ENCODE assay signal across 22 mouse cellular contexts in genomic region chrX:129833887-129834286, GRCm38 (mm10).
DNase-seq lines count a peak whose midpoint lies in the region; ATAC-seq and TF ChIP-seq lines count a peak whose summit lies in the region.
"Had no signal": no experiment of that assay in that cellular context is flagged by ENCODE, and none has a peak within 500 bp of the region (broad histone marks: within the 10 kb centered on the region; RNA-seq: fewer than 3 reads in every experiment).

No protein-coding gene starts in this region.

- peak; percentile 58; the same call in 1 of the 2 replicates for ATAC-seq in intestine, embryonic 15.5 days
- no peak for ATAC-seq in intestine, postnatal 0 days
- no peak for ATAC-seq in kidney, embryonic 14.5 days (ENCODE audit: low FRiP score, low TSS enrichment)
- ATAC-seq in liver, postnatal 0 days, result no peak
- peak; percentile 76; the same call in 1 of the 2 replicates for ATAC-seq in intestine, embryonic 16.5 days
- no peak for ATAC-seq in hindbrain, embryonic 11.5 days (ENCODE audit: low FRiP score)
- ATAC-seq: activated CD4-positive, CD25-positive, alpha-beta regulatory T cell, adult 4 months; CD4-positive, CD25-positive, alpha-beta regulatory T cell, adult 4 months; Patski had no signal

- H3K4me3 ChIP-seq in intestine, embryonic 15.5 days (replicated peaks), result no peak overlapping the region
- H3K4me3 ChIP-seq in intestine, postnatal 0 days (ENCODE audit: low read depth, low read length), result no peak overlapping the region
- H3K4me3 ChIP-seq in kidney, embryonic 14.5 days (ENCODE audit: low read length), result no peak overlapping the region
- no peak overlapping the region for H3K4me3 ChIP-seq in liver, adult 2 months (ENCODE audit: insufficient read depth, low read depth, low read length)
- no peak overlapping the region for H3K4me3 ChIP-seq in liver, postnatal 0 days (ENCODE audit: low read depth, low read length)
- no peak overlapping the region for H3K4me3 ChIP-seq in intestine, embryonic 16.5 days (ENCODE audit: low read length)
- no peak overlapping the region for H3K4me3 ChIP-seq in hindbrain, embryonic 11.5 days (ENCODE audit: low read depth, low read length)

- H3K79me2 ChIP-seq in liver, adult 2 months (ENCODE audit: control insufficient read depth, insufficient read depth, low read length), result no peaks in the 10 kb centered on the region

- H3K27ac ChIP-seq in intestine, embryonic 15.5 days, result no peak overlapping the region
- no peak overlapping the region for H3K27ac ChIP-seq in intestine, postnatal 0 days (ENCODE audit: low read depth, low read length)
- H3K27ac ChIP-seq in kidney, embryonic 14.5 days (ENCODE audit: low read depth, low read length), result no peak overlapping the region
- no peak overlapping the region for H3K27ac ChIP-seq in liver, adult 2 months (replicated peaks; ENCODE audit: insufficient read depth, low read depth, low read length)
- H3K27ac ChIP-seq in liver, postnatal 0 days (ENCODE audit: low read depth), result no peak overlapping the region
- no peak overlapping the region for H3K27ac ChIP-seq in intestine, embryonic 16.5 days (ENCODE audit: low read length)
- no peak overlapping the region for H3K27ac ChIP-seq in hindbrain, embryonic 11.5 days (ENCODE audit: low read depth, low read length)

- no peak for TF ChIP-seq POLR2A in liver, adult 2 months (IDR thresholded peaks at IDR 0.05; ENCODE audit: extremely low read depth, insufficient read depth, low read length)

- DNase-seq in kidney, adult 9 months, result peak; percentile 1
- DNase-seq in liver, adult 2 months (ENCODE audit: extremely low read depth, low read depth, low spot score), result peak; percentile 27
- no peak for DNase-seq in liver, postnatal 0 days
- DNase-seq in hindbrain, embryonic 11.5 days (ENCODE audit: low spot score), result no peak
- DNase-seq: adrenal gland, adult 2 months; adrenal gland, adult 8-10 months; adrenal gland, postnatal 10 days; adrenal gland, postnatal 14 days; adrenal gland, postnatal 25 days; adrenal gland, postnatal 36 days; B cell, adult 2 months; cerebellum, adult 11 months; cerebellum, adult 11-12 months had no signal

- no peaks in the 10 kb centered on the region for H3K27me3 ChIP-seq in intestine, embryonic 15.5 days (replicated peaks)
- H3K27me3 ChIP-seq in intestine, postnatal 0 days (replicated peaks; ENCODE audit: control insufficient read depth, insufficient read depth, low read length), result no peaks in the 10 kb centered on the region
- no peaks in the 10 kb centered on the region for H3K27me3 ChIP-seq in kidney, embryonic 14.5 days (ENCODE audit: control insufficient read depth, insufficient read depth, low read length)
- H3K27me3 ChIP-seq in liver, adult 2 months (ENCODE audit: control insufficient read depth, insufficient read depth, low read length), result no peaks in the 10 kb centered on the region
- no peaks in the 10 kb centered on the region for H3K27me3 ChIP-seq in liver, postnatal 0 days (ENCODE audit: insufficient read depth, low read length)
- no peaks in the 10 kb centered on the region for H3K27me3 ChIP-seq in intestine, embryonic 16.5 days (replicated peaks; ENCODE audit: control insufficient read depth, insufficient read depth, low read length)
- H3K27me3 ChIP-seq in hindbrain, embryonic 11.5 days (ENCODE audit: control insufficient read depth, insufficient read depth, low read length), result no peaks in the 10 kb centered on the region
- H3K27me3 ChIP-seq: CH12.LX had no signal

- no peak overlapping the region for H3K9ac ChIP-seq in intestine, embryonic 15.5 days
- no peak overlapping the region for H3K9ac ChIP-seq in intestine, postnatal 0 days (ENCODE audit: low read depth, low read length)
- H3K9ac ChIP-seq in kidney, embryonic 14.5 days (ENCODE audit: low read depth, low read length), result no peak overlapping the region
- no peak overlapping the region for H3K9ac ChIP-seq in liver, adult 2 months (ENCODE audit: low read depth, low read length)
- no peak overlapping the region for H3K9ac ChIP-seq in liver, postnatal 0 days (replicated peaks)
- H3K9ac ChIP-seq in intestine, embryonic 16.5 days (ENCODE audit: low read depth, low read length), result no peak overlapping the region
- no peak overlapping the region for H3K9ac ChIP-seq in hindbrain, embryonic 11.5 days (ENCODE audit: low read depth, low read length)

- H3K4me2 ChIP-seq in intestine, embryonic 15.5 days (replicated peaks), result no peak overlapping the region
- no peak overlapping the region for H3K4me2 ChIP-seq in intestine, postnatal 0 days (replicated peaks; ENCODE audit: low read depth)
- H3K4me2 ChIP-seq in kidney, embryonic 14.5 days (replicated peaks; ENCODE audit: low read depth, low read length), result no peak overlapping the region
- H3K4me2 ChIP-seq in liver, postnatal 0 days (ENCODE audit: low read depth, low read length), result no peak overlapping the region
- no peak overlapping the region for H3K4me2 ChIP-seq in intestine, embryonic 16.5 days (ENCODE audit: low read depth, low read length)
- H3K4me2 ChIP-seq in hindbrain, embryonic 11.5 days (replicated peaks; ENCODE audit: low read depth, low read length), result no peak overlapping the region

- TF ChIP-seq EP300 in liver, postnatal 0 days (IDR thresholded peaks at IDR 0.05; ENCODE audit: low read depth), result no peak

- no peaks in the 10 kb centered on the region for H3K4me1 ChIP-seq in intestine, embryonic 15.5 days (replicated peaks)
- no peaks in the 10 kb centered on the region for H3K4me1 ChIP-seq in intestine, postnatal 0 days (replicated peaks; ENCODE audit: control insufficient read depth, insufficient read depth, low read length)
- H3K4me1 ChIP-seq in kidney, embryonic 14.5 days (ENCODE audit: control insufficient read depth, insufficient read depth, low read length), result no peaks in the 10 kb centered on the region
- no peaks in the 10 kb centered on the region for H3K4me1 ChIP-seq in liver, adult 2 months (ENCODE audit: control insufficient read depth, insufficient read depth, low read length)
- no peaks in the 10 kb centered on the region for H3K4me1 ChIP-seq in liver, postnatal 0 days (ENCODE audit: insufficient read depth)
- H3K4me1 ChIP-seq in intestine, embryonic 16.5 days (ENCODE audit: control insufficient read depth, insufficient read depth, low read length), result no peaks in the 10 kb centered on the region
- H3K4me1 ChIP-seq in hindbrain, embryonic 11.5 days (replicated peaks; ENCODE audit: control insufficient read depth, insufficient read depth, low read length), result no peaks in the 10 kb centered on the region

- H3K9me3 ChIP-seq in intestine, embryonic 15.5 days, result no peaks in the 10 kb centered on the region
- no peaks in the 10 kb centered on the region for H3K9me3 ChIP-seq in intestine, postnatal 0 days (ENCODE audit: control insufficient read depth)
- no peaks in the 10 kb centered on the region for H3K9me3 ChIP-seq in kidney, embryonic 14.5 days (ENCODE audit: control insufficient read depth, low read length)
- no peaks in the 10 kb centered on the region for H3K9me3 ChIP-seq in liver, postnatal 0 days (ENCODE audit: low read length)
- H3K9me3 ChIP-seq in intestine, embryonic 16.5 days (ENCODE audit: control insufficient read depth, low read length), result no peaks in the 10 kb centered on the region
- no peaks in the 10 kb centered on the region for H3K9me3 ChIP-seq in hindbrain, embryonic 11.5 days (ENCODE audit: control insufficient read depth, low read length)
- H3K9me3 ChIP-seq: G1E had no signal

- no peak for TF ChIP-seq CTCF in intestine, postnatal 0 days (IDR thresholded peaks at IDR 0.05; ENCODE audit: low read depth)
- TF ChIP-seq CTCF in liver, adult 2 months (IDR thresholded peaks at IDR 0.05; ENCODE audit: low read depth, low read length), result no peak
- no peak for TF ChIP-seq CTCF in liver, postnatal 0 days (IDR thresholded peaks at IDR 0.05; ENCODE audit: low read depth)

- H3K36me3 ChIP-seq in intestine, embryonic 15.5 days, result no peaks in the 10 kb centered on the region
- H3K36me3 ChIP-seq in intestine, postnatal 0 days (ENCODE audit: control insufficient read depth, insufficient read depth), result no peaks in the 10 kb centered on the region
- no peaks in the 10 kb centered on the region for H3K36me3 ChIP-seq in kidney, embryonic 14.5 days (ENCODE audit: control insufficient read depth, insufficient read depth, low read length)
- H3K36me3 ChIP-seq in liver, adult 2 months (ENCODE audit: control insufficient read depth, insufficient read depth, low read length), result no peaks in the 10 kb centered on the region
- no peaks in the 10 kb centered on the region for H3K36me3 ChIP-seq in liver, postnatal 0 days (replicated peaks; ENCODE audit: insufficient read depth, low read length)
- no peaks in the 10 kb centered on the region for H3K36me3 ChIP-seq in intestine, embryonic 16.5 days (ENCODE audit: control insufficient read depth, insufficient read depth, low read length)
- no peaks in the 10 kb centered on the region for H3K36me3 ChIP-seq in hindbrain, embryonic 11.5 days (ENCODE audit: control insufficient read depth, insufficient read depth, low read length)
- H3K36me3 ChIP-seq: G1E had no signal

Comparison
In these comparisons a context has a peak if more than half of its experiments do, and no peak if none do; other contexts are left out.
1. ATAC-seq: peak in intestine, embryonic 15.5 days (single experiment) and intestine, embryonic 16.5 days (single experiment); none in intestine, postnatal 0 days (single experiment), kidney, embryonic 14.5 days (single experiment), liver, postnatal 0 days (single experiment) and hindbrain, embryonic 11.5 days (single experiment).
2. DNase-seq: peak in kidney, adult 9 months (single experiment) and liver, adult 2 months (single experiment); none in liver, postnatal 0 days (single experiment) and hindbrain, embryonic 11.5 days (single experiment).